Mouse (Mus musculus): Measurements from ENCODE around the gene Sprtn. TPM values are rescaled to one million over a fixed set of nuclear protein-coding genes. Genes with fewer than 3 reads are reported as not detected.

Sprtn gene
- polyA plus RNA-seq (2017; shearing (Covaris generic)): 1 to 10 TPM; 5.9 to 7.6 (median 7.4) TPM

GRCm38 (mm10) chr8:124897386-124898250 is at the start of gene Sprtn, which contains the start of gene Exoc8:
Sprtn (plus strand) TSS chr8:124897886.
Exoc8 (minus strand) TSS chr8:124897705.
- peak; percentile 82 for ATAC-seq

- ATAC-seq: no peak
Measured at GRCm38 (mm10) chr8:124853511-124853910, 44.2 kb upstream of the Sprtn start.

- ATAC-seq: no peak
Measured at GRCm38 (mm10) chr8:124859466-124859865, 38.2 kb upstream of the Sprtn start.

GRCm38 (mm10) chr8:124860188-124860587 is 37.5 kb upstream of the Sprtn start:
- no peak for ATAC-seq

GRCm38 (mm10) chr8:124862321-124863162 is 35.1 kb upstream of the Sprtn start, which contains the start of the genes Gnpat and 2810004N23Rik:
Gnpat (plus strand) TSS chr8:124863033.
2810004N23Rik (minus strand) TSS chr8:124863120.
- ATAC-seq: peak; percentile 88

GRCm38 (mm10) chr8:124863163-124863677 is 34.5 kb upstream of the Sprtn start:
- peak; percentile 42 for ATAC-seq

- ATAC-seq: peak; percentile 16
Measured at GRCm38 (mm10) chr8:124863729-124864128, 34.0 kb upstream of the Sprtn start.

- no peak for ATAC-seq
Measured at GRCm38 (mm10) chr8:124866669-124867068, 31.0 kb upstream of the Sprtn start.

GRCm38 (mm10) chr8:124867126-124867525 is 30.6 kb upstream of the Sprtn start:
- no peak for ATAC-seq

- ATAC-seq: no peak
Measured at GRCm38 (mm10) chr8:124869708-124870107, 28.0 kb upstream of the Sprtn start.

- ATAC-seq: no peak
Measured at GRCm38 (mm10) chr8:124871474-124871873, 26.2 kb upstream of the Sprtn start.

- no peak for ATAC-seq
Measured at GRCm38 (mm10) chr8:124872081-124872480, 25.6 kb upstream of the Sprtn start.

GRCm38 (mm10) chr8:124872690-124873089 is 25.0 kb upstream of the Sprtn start:
- no peak for ATAC-seq

- no peak for ATAC-seq
Measured at GRCm38 (mm10) chr8:124878141-124878540, 19.5 kb upstream of the Sprtn start.

GRCm38 (mm10) chr8:124878946-124879526 is 18.6 kb upstream of the Sprtn start:
- ATAC-seq: no peak

- no peak for ATAC-seq
Measured at GRCm38 (mm10) chr8:124888385-124888784, 9.3 kb upstream of the Sprtn start.

GRCm38 (mm10) chr8:124892596-124892995 is 5.1 kb upstream of the Sprtn start:
- ATAC-seq: no peak

- no peak for ATAC-seq
Measured at GRCm38 (mm10) chr8:124896010-124896631, 1.6 kb upstream of the Sprtn start.

- ATAC-seq: peak; percentile 32
Measured at GRCm38 (mm10) chr8:124896632-124897385, 877 bp upstream of the Sprtn start.

- no peak for ATAC-seq
Measured at GRCm38 (mm10) chr8:124898251-124898905, 692 bp downstream of the Sprtn start.

- ATAC-seq: no peak
Measured at GRCm38 (mm10) chr8:124903198-124903597, 5.5 kb downstream of the Sprtn start.
